Comparison of ENCODE assay signal across 7 mouse cellular contexts in the genomic region with DNA sequence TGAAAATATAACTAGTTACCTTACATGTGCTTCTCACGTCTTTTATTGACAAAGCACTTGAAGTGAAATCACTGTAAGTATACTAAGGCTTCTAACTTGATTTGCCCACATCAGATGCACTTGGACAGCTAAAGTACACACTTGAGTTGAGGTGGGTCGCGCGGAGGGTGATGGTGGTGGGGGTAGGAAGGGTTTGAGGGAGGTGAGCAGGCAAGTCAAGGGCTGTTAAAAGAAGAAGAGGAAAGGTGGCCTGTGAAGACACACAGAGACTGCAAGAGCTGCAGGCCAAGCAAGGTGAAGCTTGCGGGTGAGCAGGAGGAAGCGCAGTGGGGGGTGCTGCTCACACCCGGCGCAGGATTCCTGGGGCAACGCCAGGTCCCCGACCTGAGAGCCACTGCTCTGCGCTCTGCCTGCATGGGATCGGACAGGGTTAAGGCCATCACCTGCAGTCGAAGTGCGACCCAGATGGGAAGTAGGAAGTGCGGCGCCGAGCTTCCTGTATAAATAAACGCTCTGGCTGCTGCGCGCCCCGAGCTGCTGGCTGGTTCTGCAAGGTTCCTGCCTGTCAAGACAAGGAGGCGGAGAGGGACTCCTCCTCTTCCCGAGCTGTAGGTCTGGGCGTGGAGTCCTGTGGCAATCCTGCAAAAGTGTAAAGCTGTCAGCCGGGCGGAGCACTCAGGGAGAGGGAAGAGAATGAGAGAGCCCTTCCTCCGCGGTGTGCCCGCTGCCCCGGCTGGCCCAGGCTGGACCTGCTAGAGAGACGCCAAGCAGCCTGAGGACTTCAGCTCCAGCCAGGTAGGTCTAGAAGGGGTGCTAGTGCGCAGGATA.
DNase-seq lines count a peak whose midpoint lies in the region; ATAC-seq and TF ChIP-seq lines count a peak whose summit lies in the region.

No protein-coding gene starts in this region.

- peak overlapping the region; percentile 76 for H3K4me3 ChIP-seq in bone marrow, adult 2 months (replicated peaks; ENCODE audit: control insufficient read depth, low read depth, low read length)
- H3K4me3 ChIP-seq in embryonic facial prominence, embryonic 13.5 days: peak overlapping the region; percentile 52
- peak overlapping the region; percentile 67 for H3K4me3 ChIP-seq in heart, embryonic 10.5 days
- H3K4me3 ChIP-seq in kidney, embryonic 14.5 days (ENCODE audit: low read length): peak overlapping the region; percentile 44
- peak overlapping the region; percentile 52 for H3K4me3 ChIP-seq in limb, embryonic 15.5 days
- peak overlapping the region; percentile 44 for H3K4me3 ChIP-seq in midbrain, embryonic 15.5 days

- no peaks in the 10 kb centered on the region; the same call in 1 of the 2 replicates for H3K4me1 ChIP-seq in bone marrow, adult 2 months (ENCODE audit: control insufficient read depth, insufficient read depth, low read length)
- peaks cover 35% of the 10 kb centered on the region for H3K4me1 ChIP-seq in embryonic facial prominence, embryonic 13.5 days
- H3K4me1 ChIP-seq in heart, embryonic 10.5 days: peaks cover 24% of the 10 kb centered on the region
- H3K4me1 ChIP-seq in kidney, embryonic 14.5 days (ENCODE audit: control insufficient read depth, insufficient read depth, low read length): 0 out of 2 replicates have a peak, but pooled peaks cover 3% of the 10 kb centered on the region
- H3K4me1 ChIP-seq in limb, embryonic 15.5 days: peaks cover 15% of the 10 kb centered on the region
- H3K4me1 ChIP-seq in midbrain, embryonic 15.5 days: peaks cover 12% of the 10 kb centered on the region; the same call in 1 of the 2 replicates

- TF ChIP-seq POLR2A in bone marrow, adult 2 months (IDR thresholded peaks at IDR 0.05; ENCODE audit: borderline replicate concordance, control insufficient read depth, low read depth, low read length): peak; percentile 50; the same call in 1 of the 2 replicates

- DNase-seq in heart, embryonic 10.5 days (ENCODE audit: low spot score): peak; percentile 78
- DNase-seq in spleen, postnatal 36 days (ENCODE audit: low spot score in 2 of 2): peak; percentile 38 to 39

- ATAC-seq in embryonic facial prominence, embryonic 13.5 days (ENCODE audit: insufficient number of reproducible peaks, insufficient read depth, low FRiP score, low TSS enrichment, low read depth): peak; percentile 62; the same call in 1 of the 2 replicates
- peak; percentile 46 for ATAC-seq in kidney, embryonic 14.5 days (ENCODE audit: low FRiP score, low TSS enrichment)
- ATAC-seq in limb, embryonic 15.5 days (ENCODE audit: insufficient number of reproducible peaks, low FRiP score, low TSS enrichment, low read depth): peak; percentile 77; the same call in 1 of the 2 replicates
- ATAC-seq in midbrain, embryonic 15.5 days (replicated peaks): peak; percentile 72

- H3K9ac ChIP-seq in embryonic facial prominence, embryonic 13.5 days: peak overlapping the region; percentile 69
- H3K9ac ChIP-seq in kidney, embryonic 14.5 days (ENCODE audit: low read depth, low read length): peak overlapping the region; percentile 49
- peak overlapping the region; percentile 39 for H3K9ac ChIP-seq in limb, embryonic 15.5 days
- peak overlapping the region; percentile 53 for H3K9ac ChIP-seq in midbrain, embryonic 15.5 days

- WGBS in bone marrow, adult 2 months: 8% methylated on average over 32 of the region's 32 CpGs
- WGBS in embryonic facial prominence, embryonic 13.5 days: 9% methylated on average over 32 of the region's 32 CpGs
- WGBS in heart, embryonic 10.5 days: 7% methylated on average over 32 of the region's 32 CpGs
- WGBS in kidney, embryonic 14.5 days: 5% methylated on average over 32 of the region's 32 CpGs
- 7% methylated on average over 31 of the region's 32 CpGs for WGBS in limb, embryonic 15.5 days
- 7% methylated on average over 32 of the region's 32 CpGs for WGBS in midbrain, embryonic 15.5 days

- no peak for TF ChIP-seq CTCF in bone marrow, adult 2 months (IDR thresholded peaks at IDR 0.05; ENCODE audit: control insufficient read depth, insufficient read depth, low read length)

- no peaks in the 10 kb centered on the region for H3K36me3 ChIP-seq in embryonic facial prominence, embryonic 13.5 days
- no peaks in the 10 kb centered on the region for H3K36me3 ChIP-seq in heart, embryonic 10.5 days
- no peaks in the 10 kb centered on the region for H3K36me3 ChIP-seq in kidney, embryonic 14.5 days (ENCODE audit: control insufficient read depth, insufficient read depth, low read length)
- no peaks in the 10 kb centered on the region for H3K36me3 ChIP-seq in limb, embryonic 15.5 days
- H3K36me3 ChIP-seq in midbrain, embryonic 15.5 days (replicated peaks): no peaks in the 10 kb centered on the region

- H3K9me3 ChIP-seq in embryonic facial prominence, embryonic 13.5 days: no peaks in the 10 kb centered on the region
- H3K9me3 ChIP-seq in heart, embryonic 10.5 days: no peaks in the 10 kb centered on the region
- no peaks in the 10 kb centered on the region for H3K9me3 ChIP-seq in kidney, embryonic 14.5 days (ENCODE audit: control insufficient read depth, low read length)
- H3K9me3 ChIP-seq in limb, embryonic 15.5 days: no peaks in the 10 kb centered on the region
- H3K9me3 ChIP-seq in midbrain, embryonic 15.5 days: no peaks in the 10 kb centered on the region

- peak overlapping the region; percentile 88 for H3K4me2 ChIP-seq in embryonic facial prominence, embryonic 13.5 days
- peak overlapping the region; percentile 78 for H3K4me2 ChIP-seq in kidney, embryonic 14.5 days (replicated peaks; ENCODE audit: low read depth, low read length)
- peak overlapping the region; percentile 89 for H3K4me2 ChIP-seq in limb, embryonic 15.5 days
- H3K4me2 ChIP-seq in midbrain, embryonic 15.5 days: peak overlapping the region; percentile 63

- H3K27ac ChIP-seq in bone marrow, adult 2 months (ENCODE audit: control insufficient read depth, insufficient read depth, low read depth, low read length, poor library complexity): peak overlapping the region; percentile 80
- peak overlapping the region; percentile 60 for H3K27ac ChIP-seq in embryonic facial prominence, embryonic 13.5 days
- H3K27ac ChIP-seq in heart, embryonic 10.5 days: peak overlapping the region; percentile 77
- no peak overlapping the region for H3K27ac ChIP-seq in kidney, embryonic 14.5 days (ENCODE audit: low read depth, low read length)
- peak overlapping the region; percentile 76 for H3K27ac ChIP-seq in limb, embryonic 15.5 days
- no peak overlapping the region for H3K27ac ChIP-seq in midbrain, embryonic 15.5 days

- peaks cover 40% of the 10 kb centered on the region for H3K27me3 ChIP-seq in embryonic facial prominence, embryonic 13.5 days
- peaks cover 34% of the 10 kb centered on the region for H3K27me3 ChIP-seq in heart, embryonic 10.5 days (ENCODE audit: insufficient read depth, poor library complexity, severe bottlenecking)
- H3K27me3 ChIP-seq in kidney, embryonic 14.5 days (ENCODE audit: control insufficient read depth, insufficient read depth, low read length): peaks cover 4% of the 10 kb centered on the region
- peaks cover 22% of the 10 kb centered on the region for H3K27me3 ChIP-seq in limb, embryonic 15.5 days
- H3K27me3 ChIP-seq in midbrain, embryonic 15.5 days (replicated peaks): peaks cover 15% of the 10 kb centered on the region; the same call in 1 of the 2 replicates

Comparison
In these comparisons a context has a peak if more than half of its experiments do, and no peak if none do; other contexts are left out.
1. H3K27ac ChIP-seq: peak in bone marrow, adult 2 months (single experiment), embryonic facial prominence, embryonic 13.5 days (single experiment), heart, embryonic 10.5 days (single experiment) and limb, embryonic 15.5 days (single experiment); none in kidney, embryonic 14.5 days (single experiment) and midbrain, embryonic 15.5 days (single experiment).
2. Peak in every context shown above with its lines, with median percentiles within 50 percentile points of each other: H3K4me3 ChIP-seq, ATAC-seq, H3K4me2 ChIP-seq and H3K9ac ChIP-seq.